Mouse (Mus musculus) liver, postnatal 0 days (tissue): Measurements from ENCODE around the gene Cyp2s1.

Experiments used
- CTCF ChIP-seq: sonication (generic); IDR thresholded peaks from 2 replicates; pipeline ENCODE4 v1.5.1; 2016; ENCODE audit warnings: antibody characterized with exemption, low read depth
- EP300 ChIP-seq: IDR thresholded peaks from 2 replicates; pipeline ENCODE4 v1.6.1; 2016; ENCODE audit warnings: antibody characterized with exemption, low read depth, mild to moderate bottlenecking

GRCm38 (mm10) chr7:25756011-25756410 lies 60.7 kb downstream of the Cyp2s1 start:
- TF ChIP-seq CTCF, result peak; percentile 85
- no peak for TF ChIP-seq EP300
